Mouse (Mus musculus): ENCODE data around the gene Usp43.
A peak's percentile ranks its signal among the peaks of the same experiment; 100 is the strongest.

- no peak for TF ChIP-seq MAX (IDR thresholded peaks at IDR 0.05; ENCODE audit: low read depth)
- TF ChIP-seq POLR2A (IDR thresholded peaks at IDR 0.05; ENCODE audit: insufficient read length, low read depth) = no peak
- TF ChIP-seq CEBPB (IDR thresholded peaks at IDR 0.05; ENCODE audit: insufficient read depth, poor library complexity, severe bottlenecking) = no peak
- TF ChIP-seq E2F4 (IDR thresholded peaks at IDR 0.05; ENCODE audit: insufficient read depth) = no peak
- no peak for TF ChIP-seq TCF3 (IDR thresholded peaks at IDR 0.05; ENCODE audit: insufficient read length, low read depth)
- peak; percentile 74 for TF ChIP-seq USF1 (IDR thresholded peaks at IDR 0.05; ENCODE audit: low read depth)
- TF ChIP-seq SRF (IDR thresholded peaks at IDR 0.05; ENCODE audit: control insufficient read depth, insufficient read length, low read depth) = no peak
- no peak for TF ChIP-seq POLR2AphosphoS2 (IDR thresholded peaks at IDR 0.05; ENCODE audit: insufficient read length, low read depth)
These were observed 10.9 kb downstream of the Usp43 start for GRCm38 (mm10) chr11:67911074-67911473.
